Mouse (Mus musculus) stomach, postnatal 0 days (tissue): ENCODE results near the gene Peak1.

ENCODE experiments used
- CTCF ChIP-seq: IDR thresholded peaks from 2 replicates; pipeline ENCODE4 v1.5.1; 2016; ENCODE audit warnings: antibody characterized with exemption, low read depth, mild to moderate bottlenecking, moderate library complexity
- EP300 ChIP-seq: optimal IDR thresholded peaks from 2 replicates; pipeline ENCODE3; 2016; ENCODE audit warnings: antibody characterized with exemption

- TF ChIP-seq EP300 (no peak), CTCF (no peak)
These were observed 922 bp upstream of the Peak1 start for GRCm38 (mm10) chr9:56418738-56419239.
